Mouse (Mus musculus) erythroblast, embryonic 14.5 days (primary cell): ENCODE measurements around the gene Mybph.

ENCODE experiments used
- GATA1 ChIP-seq: IDR thresholded peaks from 2 replicates; pipeline ENCODE4 v1.6.1; 2012; ENCODE audit warnings: low read length, inconsistent platforms, mixed read lengths
- TAL1 ChIP-seq: IDR thresholded peaks from 3 replicates; pipeline ENCODE4 v1.6.1; 2012; ENCODE audit warnings: low read length, inconsistent platforms, mixed read lengths

GRCm38 (mm10) chr1:134215059-134215458 lies 21.8 kb downstream of the Mybph start:
- TF ChIP-seq TAL1 = no peak
- no peak for TF ChIP-seq GATA1
